Mouse (Mus musculus): ENCODE data around the gene AF067063. TPM values are rescaled to one million over a fixed set of nuclear protein-coding genes. Genes with fewer than 3 reads are reported as not detected.
A peak's percentile ranks its signal among the peaks of the same experiment; 100 is the strongest.
"Not testable (repeated sequence)": the region's sequence is repeated elsewhere in the genome, so short reads cannot be mapped to it uniquely, and the experiment has no call there.

Gene AF067063
- polyA plus RNA-seq (2021): not detected

GRCm38 (mm10) chr13:119830116-119830515 is at the start of gene AF067063:
AF067063 (minus strand) TSS chr13:119830216.
- CTCF ChIA-PET; DNase-seq (ENCODE audit: low read depth, low spot score); in situ Hi-C loops (cut with MboI; ENCODE audit: low pct_unique_long_range_greater_than_20kb); ATAC-seq; POLR2A ChIA-PET; H3K27me3 ChIP-seq: not testable (repeated sequence)

GRCm38 (mm10) chr13:119864395-119864999 is 34.5 kb upstream of the AF067063 start:
- POLR2A ChIA-PET; in situ Hi-C loops (cut with MboI; ENCODE audit: low pct_unique_long_range_greater_than_20kb); ATAC-seq: not testable (repeated sequence)

GRCm38 (mm10) chr13:119862399-119862798 is 32.4 kb upstream of the AF067063 start:
- ATAC-seq; CTCF ChIA-PET; in situ Hi-C loops (cut with MboI; ENCODE audit: low pct_unique_long_range_greater_than_20kb); POLR2A ChIA-PET; DNase-seq (ENCODE audit: low read depth, low spot score); H3K27me3 ChIP-seq: not testable (repeated sequence)

More at GRCm38 (mm10) chr13:119864395-119864999, 34.5 kb upstream of the AF067063 start:
- H3K27me3 ChIP-seq; DNase-seq (ENCODE audit: low read depth, low spot score); CTCF ChIA-PET: not testable (repeated sequence)

- in situ Hi-C loops (cut with MboI; ENCODE audit: low pct_unique_long_range_greater_than_20kb); POLR2A ChIA-PET; CTCF ChIA-PET; ATAC-seq; H3K27me3 ChIP-seq; DNase-seq (ENCODE audit: low read depth, low spot score): not testable (repeated sequence)
- peak; percentile 32 for TF ChIP-seq CTCF (IDR thresholded peaks at IDR 0.05)
Measured at GRCm38 (mm10) chr13:119839982-119840381, 10.0 kb upstream of the AF067063 start.

GRCm38 (mm10) chr13:119837719-119838337 is 7.8 kb upstream of the AF067063 start:
- POLR2A ChIA-PET; H3K27me3 ChIP-seq; in situ Hi-C loops (cut with MboI; ENCODE audit: low pct_unique_long_range_greater_than_20kb); DNase-seq (ENCODE audit: low read depth, low spot score); CTCF ChIA-PET: not testable (repeated sequence)
- ATAC-seq: peak; percentile 10

GRCm38 (mm10) chr13:119836324-119836811 is 6.4 kb upstream of the AF067063 start:
- DNase-seq (ENCODE audit: low read depth, low spot score); H3K27me3 ChIP-seq; in situ Hi-C loops (cut with MboI; ENCODE audit: low pct_unique_long_range_greater_than_20kb); CTCF ChIA-PET; POLR2A ChIA-PET: not testable (repeated sequence)
- TF ChIP-seq CTCF (IDR thresholded peaks at IDR 0.05): peak; percentile 42
- ATAC-seq: peak; percentile 32

- TF ChIP-seq CTCF (IDR thresholded peaks at IDR 0.05): peak; percentile 39
- DNase-seq (ENCODE audit: low read depth, low spot score); H3K27me3 ChIP-seq; in situ Hi-C loops (cut with MboI; ENCODE audit: low pct_unique_long_range_greater_than_20kb); CTCF ChIA-PET; POLR2A ChIA-PET: not testable (repeated sequence)
- ATAC-seq: peak; percentile 60
Measured at GRCm38 (mm10) chr13:119835320-119836056, 5.5 kb upstream of the AF067063 start, which contains the start of gene D13Ertd608e. D13Ertd608e (plus strand) TSS chr13:119836006.

- no peaks in the 10 kb centered on the region for H3K27me3 ChIP-seq
- DNase-seq (ENCODE audit: low read depth, low spot score) (no peak), ATAC-seq (no peak)
- TF ChIP-seq CTCF (IDR thresholded peaks at IDR 0.05): no peak
- ChIA-PET POLR2A (no interaction called here), CTCF (no interaction called here)
- in situ Hi-C loops (cut with MboI; ENCODE audit: low pct_unique_long_range_greater_than_20kb): no loop called here
Measured at GRCm38 (mm10) chr13:119817579-119818206, 12.3 kb downstream of the AF067063 start.

- ChIA-PET POLR2A (no interaction called here), CTCF (no interaction called here)
- in situ Hi-C loops (cut with MboI; ENCODE audit: low pct_unique_long_range_greater_than_20kb): no loop called here
- DNase-seq (ENCODE audit: low read depth, low spot score) (no peak), ATAC-seq (no peak)
- TF ChIP-seq CTCF (IDR thresholded peaks at IDR 0.05): no peak
- no peaks in the 10 kb centered on the region for H3K27me3 ChIP-seq
Measured at GRCm38 (mm10) chr13:119816798-119817197, 13.2 kb downstream of the AF067063 start.

- no peaks in the 10 kb centered on the region for H3K27me3 ChIP-seq
- CTCF ChIA-PET: no interaction called here
- TF ChIP-seq CTCF (IDR thresholded peaks at IDR 0.05): no peak
- POLR2A ChIA-PET: no interaction called here
- DNase-seq (ENCODE audit: low read depth, low spot score) (no peak), ATAC-seq (no peak)
- in situ Hi-C loops (cut with MboI; ENCODE audit: low pct_unique_long_range_greater_than_20kb): no loop called here
Measured at GRCm38 (mm10) chr13:119810031-119810430, 20.0 kb downstream of the AF067063 start.

- no peak for TF ChIP-seq CTCF (IDR thresholded peaks at IDR 0.05)
- no peak for ATAC-seq
- H3K27me3 ChIP-seq: no peaks in the 10 kb centered on the region
- in situ Hi-C loops (cut with MboI; ENCODE audit: low pct_unique_long_range_greater_than_20kb): no loop called here
- POLR2A ChIA-PET: no interaction called here
- CTCF ChIA-PET: no interaction called here
- DNase-seq (ENCODE audit: low read depth, low spot score): no peak
Measured at GRCm38 (mm10) chr13:119808937-119809336, 21.1 kb downstream of the AF067063 start.
